Mouse (Mus musculus) ES-E14 (cell line): ENCODE measurements around the gene Mettl4. TPM values are rescaled to one million over a fixed set of nuclear protein-coding genes. Genes with fewer than 3 reads are reported as not detected.
"Not testable (repeated sequence)": the region's sequence is repeated elsewhere in the genome, so short reads cannot be mapped to it uniquely, and the experiment has no call there.

Experiments
- DNase-seq: peaks from one replicate; pipeline ENCODE4 v3.0.0-alpha.2; 2013; ENCODE audit warnings: low read depth, low spot score
- H3K27ac ChIP-seq: 2 replicates; pipeline ENCODE4 v1.5.1; 2012; ENCODE audit warnings: low read depth, mild to moderate bottlenecking, low read length, moderate library complexity, mixed read lengths; ENCODE audit not compliant: poor library complexity, insufficient read depth, severe bottlenecking
- H3K36me3 ChIP-seq: 2 replicates; pipeline ENCODE4 v1.6.1; 2012; ENCODE audit warnings: mild to moderate bottlenecking, low read length, moderate library complexity, mixed read lengths; ENCODE audit not compliant: control insufficient read depth, poor library complexity, insufficient read depth, severe bottlenecking
- H3K4me1 ChIP-seq, 2 experiments: fragments of 150-350 bp in 1 of 2; sonication (generic) in 1 of 2; 2 replicates each; pipeline ENCODE4 v1.6.1; 2012; ENCODE audit warnings: low read length in 2 of 2, mild to moderate bottlenecking in 1 of 2, mixed read lengths in 1 of 2; ENCODE audit not compliant: control insufficient read depth in 2 of 2, insufficient read depth in 2 of 2, poor library complexity in 1 of 2
- H3K4me3 ChIP-seq, 2 experiments: fragments of 150-350 bp in 1 of 2; sonication (generic) in 1 of 2; 2 replicates each; pipeline ENCODE4 v1.5.1; 2012; ENCODE audit warnings: low read length in 2 of 2, low read depth in 1 of 2, mild to moderate bottlenecking in 1 of 2, mixed read lengths in 1 of 2; ENCODE audit not compliant: insufficient read depth in 1 of 2, poor library complexity in 1 of 2, severe bottlenecking in 1 of 2
- H3K9ac ChIP-seq: 2 replicates; pipeline ENCODE4 v1.6.1; 2012; ENCODE audit warnings: low read depth, mild to moderate bottlenecking, low read length, mixed read lengths; ENCODE audit not compliant: poor library complexity, insufficient read depth, severe bottlenecking
- H3K9me3 ChIP-seq: fragments of 150-350 bp; sonication (generic); 2 replicates; pipeline ENCODE4 v1.6.1; 2012; ENCODE audit warnings: low read depth, mild to moderate bottlenecking, low read length; ENCODE audit not compliant: control insufficient read depth, insufficient read depth
- CHD2 ChIP-seq: IDR thresholded peaks from 2 replicates; pipeline ENCODE4 v1.6.1; 2014; ENCODE audit warnings: mild to moderate bottlenecking, low read depth, low read length, inconsistent platforms
- HCFC1 ChIP-seq: IDR thresholded peaks from 2 replicates; pipeline ENCODE4 v1.6.1; 2012; ENCODE audit warnings: low read length, inconsistent platforms, borderline replicate concordance; ENCODE audit not compliant: insufficient read depth
- MAFK ChIP-seq: IDR thresholded peaks from 2 replicates; pipeline ENCODE4 v1.6.1; 2014; ENCODE audit warnings: mild to moderate bottlenecking, low read depth, low read length, inconsistent platforms; ENCODE audit not compliant: insufficient read depth
- ZC3H11A ChIP-seq: IDR thresholded peaks from 2 replicates; pipeline ENCODE4 v1.6.1; 2012; ENCODE audit warnings: low read depth, mild to moderate bottlenecking, inconsistent platforms, low read length, borderline replicate concordance
- ZNF384 ChIP-seq: IDR thresholded peaks from 2 replicates; pipeline ENCODE4 v1.6.1; 2012; ENCODE audit warnings: low read depth, low read length, inconsistent platforms
- in situ Hi-C, 2 experiments: fragments of 600-800 bp; cut with MboI; formaldehyde crosslinking; loops; one replicate each; pipeline ENCODE4 v1.15.1; 2025; ENCODE audit warnings: low sequenced_read_pairs in 2 of 2, inconsistent platforms in 1 of 2; ENCODE audit not compliant: unreplicated experiment in 2 of 2
- total RNA-seq: library from RNA; depleted of rRNA; stranded (reverse); fragments of 300-350 nt; gene quantifications from 2 replicates; pipeline ENCODE4 v1.2.3, GENCODE M21; 2012

The Mettl4 gene
- total RNA-seq, 1 experiment = 23.0 TPM

DNA sequence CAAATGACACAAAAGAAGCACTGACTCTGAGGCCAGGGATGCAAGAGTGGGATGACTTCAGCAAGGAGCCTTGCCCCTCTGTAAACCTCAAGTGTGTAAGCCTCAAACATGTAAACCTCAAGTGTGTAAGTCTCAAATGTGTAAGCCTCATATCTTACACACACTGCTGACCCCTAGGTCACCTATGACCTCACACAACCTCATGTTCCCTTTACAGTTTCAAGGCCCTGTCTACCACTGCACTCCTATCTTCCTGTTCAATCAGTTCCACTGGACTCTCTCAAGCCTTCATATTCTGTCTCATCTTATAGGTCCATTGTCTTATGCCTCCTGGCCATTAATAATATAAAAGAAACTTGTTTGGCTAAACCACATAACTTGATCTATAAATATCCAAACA, 13.9 kb downstream of the Mettl4 start:
- peaks cover 3% of the 10 kb centered on the region for H3K36me3 ChIP-seq
- H3K4me3 ChIP-seq = no peak overlapping the region
- no peak for DNase-seq
- no peak for TF ChIP-seq ZC3H11A
- TF ChIP-seq HCFC1 = no peak
- TF ChIP-seq MAFK = no peak
- no peak for TF ChIP-seq ZNF384
- TF ChIP-seq CHD2 = no peak
- in situ Hi-C loops = no loop called here
- no peak overlapping the region for H3K9ac ChIP-seq
- no peaks in the 10 kb centered on the region for H3K4me1 ChIP-seq
- no peaks in the 10 kb centered on the region for H3K9me3 ChIP-seq
- H3K27ac ChIP-seq = no peak overlapping the region

GRCm38 (mm10) chr17:94735437-94735836, 14.4 kb downstream of the Mettl4 start:
- Histone ChIP-seq H3K27ac (no peak overlapping the region), H3K36me3 (peaks cover 3% of the 10 kb centered on the region), H3K4me1 (no peaks in the 10 kb centered on the region), H3K9ac (no peak overlapping the region), H3K9me3 (no peaks in the 10 kb centered on the region), H3K4me3 (no peak overlapping the region)
- TF ChIP-seq ZC3H11A = peak; percentile 89
- no peak for TF ChIP-seq CHD2
- TF ChIP-seq ZNF384 = no peak
- TF ChIP-seq HCFC1 = no peak
- in situ Hi-C loops = no loop called here
- peak; percentile 27 for DNase-seq

DNA sequence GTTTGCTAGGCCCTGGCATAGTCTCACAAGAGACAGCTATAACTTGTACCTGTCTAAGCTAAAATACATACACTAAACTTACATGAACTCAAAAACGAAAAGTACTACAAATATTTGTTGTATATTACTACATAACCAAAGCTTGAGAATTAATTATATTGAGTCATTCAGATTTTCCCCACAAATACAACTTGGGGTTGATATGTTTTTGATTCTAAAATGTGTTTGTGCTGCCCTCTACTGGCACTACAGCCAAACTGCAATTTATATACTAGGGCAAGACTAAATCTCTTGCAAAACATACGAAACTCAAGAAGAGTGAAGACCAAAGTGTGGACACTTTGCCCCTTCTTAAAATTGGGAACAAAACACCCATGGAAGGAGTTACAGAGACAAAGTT, 19.4 kb downstream of the Mettl4 start:
- in situ Hi-C loops, H3K36me3 ChIP-seq, H3K9me3 ChIP-seq, H3K4me1 ChIP-seq, H3K4me3 ChIP-seq, H3K27ac ChIP-seq, H3K9ac ChIP-seq: not testable (repeated sequence)
- peak; percentile 47 for DNase-seq
- peak; percentile 31; the same call in 1 of the 2 replicates for TF ChIP-seq ZC3H11A

- 0 out of 2 replicates have a peak, but pooled peaks cover 2% of the 10 kb centered on the region for H3K36me3 ChIP-seq
- no peak for DNase-seq
- no peak overlapping the region for H3K9ac ChIP-seq
- H3K4me3 ChIP-seq = no peak overlapping the region
- in situ Hi-C loops = no loop called here
- H3K27ac ChIP-seq = no peak overlapping the region
- TF ChIP-seq CHD2 (no peak), MAFK (no peak), ZNF384 (no peak), HCFC1 (no peak), ZC3H11A (no peak)
- no peaks in the 10 kb centered on the region for H3K4me1 ChIP-seq
- H3K9me3 ChIP-seq = no peaks in the 10 kb centered on the region
Measured at GRCm38 (mm10) chr17:94726750-94727149, 23.1 kb downstream of the Mettl4 start.

DNA sequence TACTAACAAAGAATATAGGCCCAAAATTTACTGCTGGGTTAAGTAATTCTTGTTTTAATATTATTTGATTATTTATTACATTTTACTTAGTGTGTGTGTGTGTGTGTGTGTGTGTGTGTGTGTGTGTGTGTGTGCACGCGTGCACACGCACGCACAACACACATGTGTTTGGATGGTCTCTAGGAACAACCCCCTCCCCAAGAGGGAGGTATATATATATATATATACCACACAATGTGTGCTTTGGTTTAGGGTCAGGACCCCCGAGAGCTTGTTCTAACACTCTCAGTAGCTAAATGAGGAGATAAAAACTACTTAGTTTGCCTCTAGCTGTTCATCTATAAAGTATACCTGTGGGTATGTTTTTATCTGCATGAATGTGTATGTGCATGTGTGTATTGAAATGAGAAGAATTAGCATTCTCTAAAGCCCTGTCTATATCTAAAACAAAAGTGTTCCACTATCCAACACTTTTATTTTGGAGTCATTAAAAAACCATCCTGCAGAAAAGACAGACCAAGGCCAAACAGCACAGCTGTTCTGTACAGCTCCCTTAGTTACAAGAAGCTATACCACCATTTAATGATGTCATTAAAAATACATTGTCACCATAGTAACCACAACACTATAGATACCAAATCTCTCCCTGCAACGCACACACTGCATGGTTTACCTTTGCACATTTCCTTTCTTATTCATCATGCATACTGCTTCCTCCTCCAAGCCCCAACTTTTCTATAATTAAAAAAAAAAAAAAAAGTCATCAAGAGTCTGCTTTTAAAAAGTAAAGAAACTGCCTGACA, 76.1 kb downstream of the Mettl4 start:
- H3K9ac ChIP-seq = no peak overlapping the region
- H3K4me3 ChIP-seq = no peak overlapping the region
- TF ChIP-seq CHD2 (no peak), MAFK (no peak), ZNF384 (no peak), HCFC1 (no peak), ZC3H11A (no peak)
- no peaks in the 10 kb centered on the region for H3K36me3 ChIP-seq
- no peaks in the 10 kb centered on the region for H3K9me3 ChIP-seq
- no peaks in the 10 kb centered on the region for H3K4me1 ChIP-seq
- in situ Hi-C loops = no loop called here
- no peak overlapping the region for H3K27ac ChIP-seq
- DNase-seq = no peak
